Mouse (Mus musculus): ENCODE measurements around the gene Sptbn4.

Gene Sptbn4

GRCm38 (mm10) chr7:27474490-27474954 lies 27.0 kb upstream of the Sptbn4 start:
- DNase-seq (ENCODE audit: low spot score) = peak; percentile 94

GRCm38 (mm10) chr7:27473835-27474489 lies 26.5 kb upstream of the Sptbn4 start:
- DNase-seq (ENCODE audit: low spot score) = no peak

GRCm38 (mm10) chr7:27473156-27473834 lies 25.8 kb upstream of the Sptbn4 start, which contains the start of gene Sertad3:
Gene Sertad3, plus strand, starts transcription at chr7:27473768.
- peak; percentile 98 for DNase-seq (ENCODE audit: low spot score)

GRCm38 (mm10) chr7:27472596-27472995 lies 25.1 kb upstream of the Sptbn4 start:
- peak; percentile 35 for DNase-seq (ENCODE audit: low spot score)

- DNase-seq (ENCODE audit: low spot score) = no peak
Observed at GRCm38 (mm10) chr7:27471390-27472120, 24.1 kb upstream of the Sptbn4 start.

- DNase-seq (ENCODE audit: low spot score) = no peak
Observed at GRCm38 (mm10) chr7:27467648-27468047, 20.2 kb upstream of the Sptbn4 start.

- DNase-seq (ENCODE audit: low spot score) = no peak
Observed at GRCm38 (mm10) chr7:27460477-27460876, 13.0 kb upstream of the Sptbn4 start.

- no peak for DNase-seq (ENCODE audit: low spot score)
Observed at GRCm38 (mm10) chr7:27459640-27460039, 12.2 kb upstream of the Sptbn4 start.

- no peak for DNase-seq (ENCODE audit: low spot score)
Observed at GRCm38 (mm10) chr7:27458614-27459013, 11.1 kb upstream of the Sptbn4 start.

GRCm38 (mm10) chr7:27455273-27455672 lies 7.8 kb upstream of the Sptbn4 start:
- no peak for DNase-seq (ENCODE audit: low spot score)

GRCm38 (mm10) chr7:27454461-27455121 lies 7.1 kb upstream of the Sptbn4 start:
- peak; percentile 46 for DNase-seq (ENCODE audit: low spot score)

- no peak for DNase-seq (ENCODE audit: low spot score)
Observed at GRCm38 (mm10) chr7:27452206-27452770, 4.8 kb upstream of the Sptbn4 start.

- DNase-seq (ENCODE audit: low spot score) = no peak
Observed at GRCm38 (mm10) chr7:27451359-27451758, 3.9 kb upstream of the Sptbn4 start.

GRCm38 (mm10) chr7:27449256-27449862 lies 1.9 kb upstream of the Sptbn4 start:
- peak; percentile 74 for DNase-seq (ENCODE audit: low spot score)

GRCm38 (mm10) chr7:27448421-27449206 lies 1.1 kb upstream of the Sptbn4 start:
- peak; percentile 62 for DNase-seq (ENCODE audit: low spot score)

GRCm38 (mm10) chr7:27446521-27447418 lies 716 bp downstream of the Sptbn4 start:
- no peak for DNase-seq (ENCODE audit: low spot score)

GRCm38 (mm10) chr7:27446051-27446450 lies 1.4 kb downstream of the Sptbn4 start:
- no peak for DNase-seq (ENCODE audit: low spot score)

- DNase-seq (ENCODE audit: low spot score) = no peak
Observed at GRCm38 (mm10) chr7:27440014-27440413, 7.5 kb downstream of the Sptbn4 start.

GRCm38 (mm10) chr7:27437544-27437943 lies 9.9 kb downstream of the Sptbn4 start:
- DNase-seq (ENCODE audit: low spot score) = peak; percentile 56

GRCm38 (mm10) chr7:27433794-27434193 lies 13.7 kb downstream of the Sptbn4 start:
- DNase-seq (ENCODE audit: low spot score) = no peak

Data from spleen, adult 12 weeks (tissue).